In genomic region chr2:131403543-131404217, GRCm38 (mm10) we compare ENCODE assay signal across 29 mouse cellular contexts. TPM values are rescaled to one million over a fixed set of nuclear protein-coding genes. Genes with fewer than 3 reads are reported as not detected.
DNase-seq lines count a peak whose midpoint lies in the region; ATAC-seq and TF ChIP-seq lines count a peak whose summit lies in the region.
"Had no signal": no experiment of that assay in that cellular context is flagged by ENCODE, and none has a peak within 500 bp of the region (broad histone marks: within the 10 kb centered on the region; RNA-seq: fewer than 3 reads in every experiment).

No protein-coding gene starts in this region.

- H3K4me3 ChIP-seq in MEL (ENCODE audit: control insufficient read depth in 1 of 2, insufficient read depth in 1 of 2, low read depth in 2 of 2, low read length in 2 of 2) = peak overlapping the region; percentile 10 to 39; a peak in 2 of 4 replicates
- H3K4me3 ChIP-seq in intestine, embryonic 15.5 days (replicated peaks) = no peak overlapping the region
- no peak overlapping the region for H3K4me3 ChIP-seq in small intestine, adult 2 months (ENCODE audit: low read depth, low read length)
- H3K4me3 ChIP-seq in forebrain, embryonic 12.5 days (replicated peaks) = no peak overlapping the region
- no peak overlapping the region for H3K4me3 ChIP-seq in midbrain, embryonic 15.5 days
- H3K4me3 ChIP-seq: embryonic facial prominence, embryonic 13.5 days; erythroblast, embryonic 14.5 days; heart, embryonic 12.5 days; limb, embryonic 12.5 days; liver, embryonic 15.5 days; midbrain, embryonic 10.5 days had no signal

- H3K4me1 ChIP-seq in MEL (ENCODE audit: control insufficient read depth in 1 of 2, insufficient read depth in 2 of 2, low read length in 2 of 2) = peaks cover 0 to 15% of the 10 kb centered on the region in 2 experiments; a peak in 2 of 4 replicates
- H3K4me1 ChIP-seq in intestine, embryonic 15.5 days (replicated peaks) = peaks cover 3% of the 10 kb centered on the region
- peaks cover 41% of the 10 kb centered on the region for H3K4me1 ChIP-seq in small intestine, adult 2 months (ENCODE audit: control insufficient read depth, insufficient read depth, insufficient read length, low read length)
- no peaks in the 10 kb centered on the region for H3K4me1 ChIP-seq in forebrain, embryonic 12.5 days
- H3K4me1 ChIP-seq in midbrain, embryonic 15.5 days = no peaks in the 10 kb centered on the region
- H3K4me1 ChIP-seq: liver, embryonic 15.5 days; midbrain, embryonic 10.5 days had no signal

- no peak for TF ChIP-seq EP300 in MEL (IDR thresholded peaks at IDR 0.05; ENCODE audit: low read depth in 1 of 2, low read length in 2 of 2)

- H3K9me3 ChIP-seq in MEL (replicated peaks; ENCODE audit: insufficient read depth, low read length) = no peaks in the 10 kb centered on the region
- no peaks in the 10 kb centered on the region for H3K9me3 ChIP-seq in intestine, embryonic 15.5 days
- no peaks in the 10 kb centered on the region for H3K9me3 ChIP-seq in forebrain, embryonic 12.5 days
- H3K9me3 ChIP-seq in midbrain, embryonic 15.5 days = no peaks in the 10 kb centered on the region
- H3K9me3 ChIP-seq: embryonic facial prominence, embryonic 13.5 days; heart, embryonic 12.5 days; limb, embryonic 12.5 days; liver, embryonic 15.5 days; midbrain, embryonic 10.5 days had no signal

- H3K9ac ChIP-seq in MEL (ENCODE audit: control insufficient read depth, low read depth, low read length, poor library complexity, severe bottlenecking) = no peak overlapping the region
- H3K9ac ChIP-seq in intestine, embryonic 15.5 days = no peak overlapping the region
- no peak overlapping the region for H3K9ac ChIP-seq in forebrain, embryonic 12.5 days
- H3K9ac ChIP-seq in midbrain, embryonic 15.5 days = no peak overlapping the region
- H3K9ac ChIP-seq: embryonic facial prominence, embryonic 13.5 days; forebrain, postnatal 0 days; hindbrain, embryonic 14.5 days; limb, embryonic 12.5 days; liver, embryonic 15.5 days; lung, embryonic 14.5 days had no signal

- no peak overlapping the region for H3K4me2 ChIP-seq in intestine, embryonic 15.5 days (replicated peaks)
- H3K4me2 ChIP-seq in forebrain, embryonic 12.5 days = no peak overlapping the region
- H3K4me2 ChIP-seq in midbrain, embryonic 15.5 days = no peak overlapping the region
- H3K4me2 ChIP-seq: embryonic facial prominence, embryonic 13.5 days; heart, embryonic 12.5 days; hindbrain, embryonic 14.5 days; limb, embryonic 12.5 days; liver, embryonic 15.5 days; lung, embryonic 14.5 days had no signal

- no peaks in the 10 kb centered on the region for H3K79me2 ChIP-seq in MEL (ENCODE audit: control insufficient read depth, insufficient read depth, low read length, poor library complexity)

- no peaks in the 10 kb centered on the region for H3K27me3 ChIP-seq in MEL (ENCODE audit: control insufficient read depth in 1 of 2, insufficient read depth in 2 of 2, low read length in 2 of 2)
- H3K27me3 ChIP-seq in intestine, embryonic 15.5 days (replicated peaks) = no peaks in the 10 kb centered on the region
- H3K27me3 ChIP-seq in small intestine, adult 2 months (ENCODE audit: control insufficient read depth, insufficient read depth, low read length) = no peaks in the 10 kb centered on the region
- H3K27me3 ChIP-seq in forebrain, embryonic 12.5 days = no peaks in the 10 kb centered on the region
- no peaks in the 10 kb centered on the region for H3K27me3 ChIP-seq in midbrain, embryonic 15.5 days (replicated peaks)
- H3K27me3 ChIP-seq: embryonic facial prominence, embryonic 13.5 days; limb, embryonic 12.5 days; liver, embryonic 15.5 days had no signal

- no peak for TF ChIP-seq POLR2A in MEL (IDR thresholded peaks at IDR 0.05; ENCODE audit: control insufficient read depth in 1 of 2, insufficient read depth in 1 of 2, low read depth in 1 of 2, low read length in 2 of 2, poor library complexity in 1 of 2)
- no peak for TF ChIP-seq POLR2A in small intestine, adult 2 months (IDR thresholded peaks at IDR 0.05; ENCODE audit: low read depth, low read length)

- peak; percentile 70 for ATAC-seq in frontal cortex, adult (ENCODE audit: low TSS enrichment)
- ATAC-seq in intestine, embryonic 15.5 days = peak; percentile 41; the same call in 1 of the 2 replicates
- ATAC-seq in forebrain, embryonic 12.5 days (ENCODE audit: low FRiP score) = no peak
- no peak for ATAC-seq in CD4-positive, CD25-positive, alpha-beta regulatory T cell, adult 4 months
- ATAC-seq in midbrain, embryonic 15.5 days (replicated peaks) = no peak
- ATAC-seq: forebrain, postnatal 0 days had no signal

- no peak for TF ChIP-seq CTCF in MEL (IDR thresholded peaks at IDR 0.05 in 2 of 3, conservative IDR thresholded peaks at IDR 0.05 in 1 of 3; ENCODE audit: control insufficient read depth in 1 of 3, insufficient read depth in 1 of 3, low read depth in 2 of 3, low read length in 3 of 3, poor library complexity in 1 of 3, severe bottlenecking in 1 of 3)
- no peak for TF ChIP-seq CTCF in small intestine, adult 2 months (IDR thresholded peaks at IDR 0.05; ENCODE audit: extremely low read depth, insufficient read length, insufficient replicate concordance, low read depth, low read length)

- H3K27ac ChIP-seq in MEL (ENCODE audit: control insufficient read depth, low read depth, low read length) = no peak overlapping the region
- no peak overlapping the region for H3K27ac ChIP-seq in intestine, embryonic 15.5 days
- H3K27ac ChIP-seq in small intestine, adult 2 months (ENCODE audit: insufficient read depth, low read depth, low read length) = peak overlapping the region; percentile 73
- no peak overlapping the region for H3K27ac ChIP-seq in forebrain, embryonic 12.5 days
- no peak overlapping the region for H3K27ac ChIP-seq in midbrain, embryonic 15.5 days
- H3K27ac ChIP-seq: embryonic facial prominence, embryonic 13.5 days; hindbrain, embryonic 14.5 days; kidney, postnatal 0 days; limb, embryonic 12.5 days; liver, embryonic 15.5 days; midbrain, embryonic 10.5 days had no signal

- 67% methylated on average over 5 of the region's 5 CpGs for WGBS in intestine, embryonic 15.5 days
- 39% methylated on average over 5 of the region's 5 CpGs for WGBS in small intestine, adult 2 months
- WGBS in forebrain, embryonic 12.5 days = 82% methylated on average over 5 of the region's 5 CpGs
- WGBS in midbrain, embryonic 15.5 days = 76% methylated on average over 5 of the region's 5 CpGs

- H3K36me3 ChIP-seq in MEL (ENCODE audit: control insufficient read depth in 1 of 2, insufficient read depth in 2 of 2, low read length in 2 of 2) = no peaks in the 10 kb centered on the region
- no peaks in the 10 kb centered on the region for H3K36me3 ChIP-seq in intestine, embryonic 15.5 days
- H3K36me3 ChIP-seq in small intestine, adult 2 months (ENCODE audit: control insufficient read depth, insufficient read depth, low read length) = no peaks in the 10 kb centered on the region
- no peaks in the 10 kb centered on the region for H3K36me3 ChIP-seq in forebrain, embryonic 12.5 days (replicated peaks)
- H3K36me3 ChIP-seq in midbrain, embryonic 15.5 days (replicated peaks) = no peaks in the 10 kb centered on the region
- H3K36me3 ChIP-seq: embryonic facial prominence, embryonic 13.5 days; heart, embryonic 12.5 days; limb, embryonic 12.5 days; liver, embryonic 15.5 days; midbrain, embryonic 10.5 days had no signal

- TF ChIP-seq RAD21 in MEL (IDR thresholded peaks at IDR 0.05; ENCODE audit: low read depth, low read length) = no peak

- DNase-seq in frontal cortex, postnatal 10 days (ENCODE audit: low spot score in 2 of 2) = no peak
- no peak for DNase-seq in MEL (ENCODE audit: low read depth, low spot score)
- DNase-seq: adrenal gland, postnatal 10 days; cerebellum, adult 18-20 months; cerebellum, postnatal 10 days; forebrain, postnatal 0 days; gastrocnemius, postnatal 14 days; heart, postnatal 4 days; kidney, adult 2 months; layer of hippocampus, postnatal 36 days; lung, embryonic 14.5 days; lung, postnatal 14 days; right cerebral cortex, postnatal 25 days; thymus, adult 2 months; thymus, postnatal 36 days had no signal

TF ChIP-seq in MEL, 35 proteins besides CTCF, POLR2A, EP300 and RAD21:
- TF ChIP-seq HCFC1 (IDR thresholded peaks at IDR 0.05; ENCODE audit: low read depth, low read length) (no peak), POLR2AphosphoS2 (IDR thresholded peaks at IDR 0.05; ENCODE audit: low read length) (no peak), GATA1 (IDR thresholded peaks at IDR 0.05; ENCODE audit: low read depth, low read length) (no peak), MYB (IDR thresholded peaks at IDR 0.05; ENCODE audit: low read depth, low read length) (no peak), GABPA (IDR thresholded peaks at IDR 0.05; ENCODE audit: low read depth, low read length) (no peak), SIN3A (IDR thresholded peaks at IDR 0.05; ENCODE audit: low read length) (no peak), NELFE (IDR thresholded peaks at IDR 0.05; ENCODE audit: low read depth, low read length) (no peak), POLR2AphosphoS5 (IDR thresholded peaks at IDR 0.05; ENCODE audit: borderline replicate concordance, low read depth, low read length) (no peak), ZC3H11A (IDR thresholded peaks at IDR 0.05; ENCODE audit: low read depth, low read length) (no peak), USF1 (IDR thresholded peaks at IDR 0.05; ENCODE audit: low read depth, low read length) (no peak)
TF ChIP-seq in MEL: peak in this region for 0.

RNA-seq across cellular contexts. Expression of gene Rnf24, which starts 51.0 kb away (rescaled TPM):
- 0.73 and 0.78 TPM in 2 replicates for total RNA-seq in MEL (2012; rRNA removed)
- 1 to 10 TPM in 1 of 2 experiments, not detected in 1; 2.9 TPM for polyA plus RNA-seq in MEL (2012; ENCODE audit: insufficient read depth in 1 of 2, insufficient read length in 2 of 2, low read depth in 1 of 2, low replicate concordance in 2 of 2, missing spikeins in 1 of 2)
- 2.1 and 2.2 TPM in 2 replicates for polyA plus RNA-seq in intestine, embryonic 15.5 days (2015; fragmentation: Nextera tagmentation; extraction: Ambion mirVana)
- polyA plus RNA-seq in small intestine, adult 2 months (2012; rRNA removed) = 1.0 and 3.9 TPM in 2 replicates
- 14.4 and 17.4 TPM in 2 replicates for polyA plus RNA-seq in forebrain, embryonic 12.5 days (2016; fragmentation: Nextera tagmentation; extraction: Ambion mirVana)
- 1 to 10 TPM in 1 of 2 experiments, under 1 TPM in 1; 0.76 to 1.5 TPM for polyA plus RNA-seq in CD4-positive, CD25-positive, alpha-beta regulatory T cell, adult 4 months (2017; shearing (Covaris generic))
- 20.2 and 22.3 TPM in 2 replicates for polyA plus RNA-seq in midbrain, embryonic 15.5 days (2015; fragmentation: Nextera tagmentation; extraction: Ambion mirVana)
- polyA plus RNA-seq: erythroblast, embryonic 14.5 days had no signal

Comparison
In these comparisons a context has a peak if more than half of its experiments do, and no peak if none do; other contexts are left out.
1. ATAC-seq: peak in frontal cortex, adult (single experiment) and intestine, embryonic 15.5 days (single experiment); none in forebrain, embryonic 12.5 days (single experiment), CD4-positive, CD25-positive, alpha-beta regulatory T cell, adult 4 months (single experiment) and midbrain, embryonic 15.5 days (single experiment).
2. H3K4me3 ChIP-seq: peak in MEL (2 of 2); none in intestine, embryonic 15.5 days (single experiment), small intestine, adult 2 months (single experiment), forebrain, embryonic 12.5 days (single experiment) and midbrain, embryonic 15.5 days (single experiment).